Mouse (Mus musculus): ENCODE measurements around the gene Asah2.
"Not testable (repeated sequence)": the region's sequence is repeated elsewhere in the genome, so short reads cannot be mapped to it uniquely, and the experiment has no call there.

Asah2 gene

GRCm38 (mm10) chr19:32107771-32108306, at the start of gene Asah2:
Gene Asah2, minus strand, starts transcription at chr19:32108211.
- in situ Hi-C loops (cut with MboI; ENCODE audit: low sequenced_read_pairs): no loop called here

- in situ Hi-C loops (cut with MboI; ENCODE audit: low sequenced_read_pairs): no loop called here
These were observed 49.0 kb upstream of the Asah2 start for GRCm38 (mm10) chr19:32157045-32157444.

- in situ Hi-C loops (cut with MboI; ENCODE audit: low sequenced_read_pairs): no loop called here
These were observed 44.5 kb upstream of the Asah2 start for GRCm38 (mm10) chr19:32152529-32152928.

- in situ Hi-C loops (cut with MboI; ENCODE audit: low sequenced_read_pairs): no loop called here
These were observed 40.7 kb upstream of the Asah2 start for GRCm38 (mm10) chr19:32148710-32149109.

- in situ Hi-C loops (cut with MboI; ENCODE audit: low sequenced_read_pairs): no loop called here
These were observed 34.4 kb upstream of the Asah2 start for GRCm38 (mm10) chr19:32142383-32142782.

- in situ Hi-C loops (cut with MboI; ENCODE audit: low sequenced_read_pairs): no loop called here
These were observed 30.5 kb upstream of the Asah2 start for GRCm38 (mm10) chr19:32138361-32139088.

GRCm38 (mm10) chr19:32137904-32138303, 29.9 kb upstream of the Asah2 start:
- in situ Hi-C loops (cut with MboI; ENCODE audit: low sequenced_read_pairs): no loop called here

GRCm38 (mm10) chr19:32136888-32137625, 29.0 kb upstream of the Asah2 start:
- in situ Hi-C loops (cut with MboI; ENCODE audit: low sequenced_read_pairs): no loop called here

- in situ Hi-C loops (cut with MboI; ENCODE audit: low sequenced_read_pairs): not testable (repeated sequence)
These were observed 23.9 kb upstream of the Asah2 start for GRCm38 (mm10) chr19:32131707-32132488.

GRCm38 (mm10) chr19:32129281-32129680, 21.3 kb upstream of the Asah2 start:
- in situ Hi-C loops (cut with MboI; ENCODE audit: low sequenced_read_pairs): no loop called here

- in situ Hi-C loops (cut with MboI; ENCODE audit: low sequenced_read_pairs): no loop called here
These were observed 19.3 kb upstream of the Asah2 start for GRCm38 (mm10) chr19:32127180-32127850.

GRCm38 (mm10) chr19:32124155-32124554, 16.1 kb upstream of the Asah2 start:
- in situ Hi-C loops (cut with MboI; ENCODE audit: low sequenced_read_pairs): no loop called here

- in situ Hi-C loops (cut with MboI; ENCODE audit: low sequenced_read_pairs): no loop called here
These were observed 15.2 kb upstream of the Asah2 start for GRCm38 (mm10) chr19:32123196-32123595.

- in situ Hi-C loops (cut with MboI; ENCODE audit: low sequenced_read_pairs): no loop called here
These were observed 12.8 kb upstream of the Asah2 start for GRCm38 (mm10) chr19:32120798-32121197.

- in situ Hi-C loops (cut with MboI; ENCODE audit: low sequenced_read_pairs): no loop called here
These were observed 11.7 kb upstream of the Asah2 start for GRCm38 (mm10) chr19:32119666-32120065.

- in situ Hi-C loops (cut with MboI; ENCODE audit: low sequenced_read_pairs): no loop called here
These were observed 10.5 kb upstream of the Asah2 start for GRCm38 (mm10) chr19:32118496-32118895.

- in situ Hi-C loops (cut with MboI; ENCODE audit: low sequenced_read_pairs): no loop called here
These were observed 9.5 kb upstream of the Asah2 start for GRCm38 (mm10) chr19:32117484-32118018.

- in situ Hi-C loops (cut with MboI; ENCODE audit: low sequenced_read_pairs): no loop called here
These were observed 4.1 kb upstream of the Asah2 start for GRCm38 (mm10) chr19:32111866-32112790.

- in situ Hi-C loops (cut with MboI; ENCODE audit: low sequenced_read_pairs): no loop called here
These were observed 1.3 kb downstream of the Asah2 start for GRCm38 (mm10) chr19:32106750-32107149.

Data from CH12F3 (cell line).